Mouse (Mus musculus) liver, embryonic 11.5 days (tissue): ENCODE results near the gene Gm17581. TPM values are rescaled to one million over a fixed set of nuclear protein-coding genes. Genes with fewer than 3 reads are reported as not detected.

Experiments
- ATAC-seq: fragments of 200-750 bp; cut with Nextera tagmentation; replicated peaks from 2 replicates; pipeline ENCODE4 v1.8.0; 2017; ENCODE audit warnings: moderate number of reproducible peaks, mild to moderate bottlenecking, moderate TSS enrichment, moderate library complexity; ENCODE audit not compliant: low FRiP score
- DNase-seq: peaks from one replicate; pipeline ENCODE4 v3.0.0-alpha.2; 2017; ENCODE audit warnings: low spot score
- H3K27ac ChIP-seq: fragments of 300-500 bp; sonication (generic); 2 replicates; pipeline ENCODE4 v1.5.1; 2014; ENCODE audit warnings: mild to moderate bottlenecking, low read depth, low read length, control low read depth
- H3K27me3 ChIP-seq: fragments of 300-500 bp; sonication (generic); replicated peaks from 2 replicates; pipeline ENCODE4 v1.6.1; 2014; ENCODE audit warnings: low read length, mixed read lengths; ENCODE audit not compliant: control insufficient read depth, insufficient read depth
- H3K36me3 ChIP-seq: fragments of 300-500 bp; sonication (generic); 2 replicates; pipeline ENCODE4 v1.6.1; 2014; ENCODE audit warnings: mild to moderate bottlenecking, low read length, moderate library complexity, mixed read lengths; ENCODE audit not compliant: control insufficient read depth, insufficient read depth
- H3K4me1 ChIP-seq: fragments of 300-500 bp; sonication (generic); replicated peaks from 2 replicates; pipeline ENCODE4 v1.6.1; 2014; ENCODE audit warnings: low read length, mixed read lengths; ENCODE audit not compliant: control insufficient read depth, insufficient read depth
- H3K4me2 ChIP-seq: fragments of 300-500 bp; sonication (generic); 2 replicates; pipeline ENCODE4 v1.6.1; 2014; ENCODE audit warnings: mild to moderate bottlenecking, control low read depth, moderate library complexity
- H3K4me3 ChIP-seq: fragments of 300-500 bp; sonication (generic); 2 replicates; pipeline ENCODE4 v1.5.1; 2014; ENCODE audit warnings: low read depth, low read length, control low read depth
- H3K9ac ChIP-seq: fragments of 300-500 bp; sonication (generic); 2 replicates; pipeline ENCODE4 v1.6.1; 2014; ENCODE audit warnings: low read depth, low read length, control low read depth
- H3K9me3 ChIP-seq: fragments of 300-500 bp; sonication (generic); 2 replicates; pipeline ENCODE4 v1.6.1; 2016; ENCODE audit warnings: low read length, inconsistent platforms, mixed read lengths; ENCODE audit not compliant: control insufficient read depth
- WGBS: fragments of 180-500 bp; shearing (Covaris S2); extraction: QIAGEN DNeasy Blood & Tissue Kit; methylation state at CpG from one replicate; pipeline ENCODE4 v1.1.7; 2014; 5-methylcytosine and 5-hydroxymethylcytosine counted together
- polyA plus RNA-seq: library from polyadenylated mRNA; unstranded; fragments of >200 nt; fragmentation: Nextera tagmentation; extraction: Ambion mirVana; gene quantifications from 2 replicates; pipeline ENCODE4 v1.2.1, GENCODE M21; 2014

Gene Gm17581
- polyA plus RNA-seq, 1 experiment from 2014 or later, result not detected

- no peak within 1 kb of the TSS for H3K27ac ChIP-seq
- H3K36me3 ChIP-seq, result no peaks in the 10 kb centered on the region
- peak within 1 kb of the TSS; percentile 83 for H3K4me2 ChIP-seq
- H3K9ac ChIP-seq, result no peak within 1 kb of the TSS
- ATAC-seq (no peak), DNase-seq (no peak)
- H3K27me3 ChIP-seq, result peaks cover 62% of the 10 kb centered on the region
- 3% methylated on average over 70 of the region's 100 CpGs for WGBS
- peaks cover 5% of the 10 kb centered on the region for H3K4me1 ChIP-seq
- peak within 1 kb of the TSS; percentile 58 for H3K4me3 ChIP-seq
- no peaks in the 10 kb centered on the region for H3K9me3 ChIP-seq
Observed at GRCm38 (mm10) chr2:155774927-155775684, 39.4 kb upstream of the Gm17581 start, which contains the start of gene Mmp24. Gene Mmp24, plus strand, starts transcription at chr2:155775342.

GRCm38 (mm10) chr2:155774261-155774926, 38.7 kb upstream of the Gm17581 start:
- Histone ChIP-seq H3K4me2 (peak overlapping the region; percentile 83), H3K4me3 (peak overlapping the region; percentile 58), H3K27me3 (peaks cover 62% of the 10 kb centered on the region), H3K4me1 (peaks cover 5% of the 10 kb centered on the region), H3K9me3 (no peaks in the 10 kb centered on the region), H3K27ac (no peak overlapping the region), H3K36me3 (no peaks in the 10 kb centered on the region), H3K9ac (no peak overlapping the region)
- DNase-seq (no peak), ATAC-seq (no peak)
- WGBS, result 51% methylated on average over 11 of the region's 11 CpGs

GRCm38 (mm10) chr2:155773664-155774063, 38.0 kb upstream of the Gm17581 start:
- Histone ChIP-seq H3K9ac (no peak overlapping the region), H3K36me3 (no peaks in the 10 kb centered on the region), H3K27ac (no peak overlapping the region), H3K9me3 (no peaks in the 10 kb centered on the region), H3K4me1 (peaks cover 5% of the 10 kb centered on the region), H3K27me3 (peaks cover 62% of the 10 kb centered on the region), H3K4me2 (no peak overlapping the region), H3K4me3 (no peak overlapping the region)
- DNase-seq (no peak), ATAC-seq (no peak)
- 51% methylated on average over 4 of the region's 4 CpGs for WGBS

GRCm38 (mm10) chr2:155764679-155765418, 29.2 kb upstream of the Gm17581 start:
- ATAC-seq (no peak; the same call in 1 of the 2 replicates), DNase-seq (peak; percentile 49)
- Histone ChIP-seq H3K9ac (no peak overlapping the region), H3K27me3 (peaks cover 3% of the 10 kb centered on the region; the same call in 1 of the 2 replicates), H3K9me3 (no peaks in the 10 kb centered on the region), H3K27ac (no peak overlapping the region), H3K4me3 (no peak overlapping the region), H3K36me3 (no peaks in the 10 kb centered on the region), H3K4me1 (no peaks in the 10 kb centered on the region), H3K4me2 (no peak overlapping the region)
- 52% methylated on average over 13 of the region's 13 CpGs for WGBS

- ATAC-seq (no peak), DNase-seq (no peak)
- no peak overlapping the region for H3K9ac ChIP-seq
Observed at GRCm38 (mm10) chr2:155756855-155757566, 21.3 kb upstream of the Gm17581 start.

GRCm38 (mm10) chr2:155755746-155756145, 20.1 kb upstream of the Gm17581 start:
- H3K4me2 ChIP-seq, result no peak overlapping the region
- no peak overlapping the region for H3K27ac ChIP-seq
- 6% methylated on average over 1 of the region's 1 CpGs for WGBS
- H3K9me3 ChIP-seq, result no peaks in the 10 kb centered on the region
- H3K4me1 ChIP-seq, result peaks cover 3% of the 10 kb centered on the region
- no peak overlapping the region for H3K9ac ChIP-seq
- peaks cover 18% of the 10 kb centered on the region for H3K27me3 ChIP-seq
- H3K36me3 ChIP-seq, result no peaks in the 10 kb centered on the region
- no peak for DNase-seq
- no peak overlapping the region for H3K4me3 ChIP-seq
- no peak for ATAC-seq

More at GRCm38 (mm10) chr2:155756855-155757566, 21.3 kb upstream of the Gm17581 start:
- Histone ChIP-seq H3K9me3 (no peaks in the 10 kb centered on the region), H3K4me3 (no peak overlapping the region), H3K27ac (no peak overlapping the region), H3K4me1 (no peaks in the 10 kb centered on the region), H3K4me2 (no peak overlapping the region), H3K27me3 (peaks cover 9% of the 10 kb centered on the region), H3K36me3 (no peaks in the 10 kb centered on the region)
- 60% methylated on average over 14 of the region's 14 CpGs for WGBS

- DNase-seq (peak; percentile 47), ATAC-seq (no peak)
- Histone ChIP-seq H3K4me1 (peaks cover 3% of the 10 kb centered on the region), H3K27me3 (peaks cover 18% of the 10 kb centered on the region), H3K9ac (no peak within 1 kb of the TSS), H3K9me3 (no peaks in the 10 kb centered on the region), H3K4me3 (peak within 1 kb of the TSS; percentile 16), H3K27ac (no peak within 1 kb of the TSS), H3K36me3 (no peaks in the 10 kb centered on the region), H3K4me2 (peak within 1 kb of the TSS; percentile 61)
- 2% methylated on average over 25 of the region's 25 CpGs for WGBS
Observed at GRCm38 (mm10) chr2:155751014-155751786, 15.5 kb upstream of the Gm17581 start, which contains the start of gene Procr. Gene Procr, plus strand, starts transcription at chr2:155751117.
